20 mouse cellular contexts compared by ENCODE assay signal in genomic region chr2:143709249-143709648, GRCm38 (mm10).
A peak's percentile ranks its signal among the peaks of the same experiment; 100 is the strongest.
DNase-seq lines count a peak whose midpoint lies in the region; ATAC-seq lines count a peak whose summit lies in the region.
"Had no signal": no experiment of that assay in that cellular context is flagged by ENCODE, and none has a peak within 500 bp of the region (broad histone marks: within the 10 kb centered on the region; RNA-seq: fewer than 3 reads in every experiment).

No protein-coding gene starts in this region.

- no peaks in the 10 kb centered on the region for H3K36me3 ChIP-seq in kidney, embryonic 15.5 days
- H3K36me3 ChIP-seq: embryonic facial prominence, embryonic 13.5 days; forebrain, embryonic 12.5 days; limb, embryonic 13.5 days had no signal

- no peaks in the 10 kb centered on the region for H3K9me3 ChIP-seq in kidney, embryonic 15.5 days (replicated peaks)
- H3K9me3 ChIP-seq: embryonic facial prominence, embryonic 13.5 days; forebrain, embryonic 12.5 days; limb, embryonic 13.5 days had no signal

- no peaks in the 10 kb centered on the region for H3K4me1 ChIP-seq in kidney, embryonic 15.5 days
- H3K4me1 ChIP-seq: embryonic facial prominence, embryonic 13.5 days; forebrain, embryonic 12.5 days; limb, embryonic 13.5 days; megakaryocyte, embryonic 14.5 days had no signal

- no peak overlapping the region for H3K27ac ChIP-seq in kidney, embryonic 15.5 days
- H3K27ac ChIP-seq: embryonic facial prominence, embryonic 13.5 days; forebrain, embryonic 12.5 days; limb, embryonic 13.5 days had no signal

- H3K4me3 ChIP-seq in kidney, embryonic 15.5 days (replicated peaks): no peak overlapping the region
- H3K4me3 ChIP-seq: embryonic facial prominence, embryonic 13.5 days; forebrain, embryonic 12.5 days; limb, embryonic 13.5 days; megakaryocyte, embryonic 14.5 days; myocyte had no signal

- ATAC-seq in kidney, embryonic 15.5 days (replicated peaks; ENCODE audit: low FRiP score): no peak
- ATAC-seq: activated CD4-positive, CD25-positive, alpha-beta regulatory T cell, adult 4 months; inflammation-experienced regulatory T-cells, adult 6 months had no signal

- DNase-seq in embryo, embryonic 10.5 days (ENCODE audit: low spot score): peak; percentile 20
- no peak for DNase-seq in embryo, embryonic 9.5 days (ENCODE audit: extremely low spot score)
- peak; percentile 19 for DNase-seq in kidney, adult 9 months
- peak; percentile 4 for DNase-seq in 416B (ENCODE audit: low read depth)
- DNase-seq in brain, adult 2 months (ENCODE audit: low read depth, low spot score): peak; percentile 63
- DNase-seq in frontal cortex, postnatal 14 days (ENCODE audit: low spot score in 2 of 2): no peak
- no peak for DNase-seq in thymus, postnatal 4 days
- DNase-seq: B cell, adult 2 months; gastrocnemius, postnatal 10 days; heart, postnatal 4 days; right cerebral cortex, postnatal 25 days had no signal

- WGBS in kidney, embryonic 15.5 days: 26% methylated on average over 4 of the region's 4 CpGs

- no peak overlapping the region for H3K9ac ChIP-seq in kidney, embryonic 15.5 days
- H3K9ac ChIP-seq: embryonic facial prominence, embryonic 13.5 days; forebrain, embryonic 12.5 days; limb, embryonic 13.5 days had no signal

- H3K27me3 ChIP-seq in kidney, embryonic 15.5 days: no peaks in the 10 kb centered on the region
- H3K27me3 ChIP-seq: embryonic facial prominence, embryonic 13.5 days; forebrain, embryonic 12.5 days; limb, embryonic 13.5 days; megakaryocyte, embryonic 14.5 days had no signal

- no peak overlapping the region for H3K4me2 ChIP-seq in kidney, embryonic 15.5 days
- H3K4me2 ChIP-seq: embryonic facial prominence, embryonic 13.5 days; forebrain, embryonic 12.5 days; heart, embryonic 11.5 days; limb, embryonic 13.5 days had no signal

Comparison
In these comparisons a context has a peak if more than half of its experiments do, and no peak if none do; other contexts are left out.
1. DNase-seq: peak in embryo, embryonic 10.5 days (single experiment), kidney, adult 9 months (single experiment), 416B (single experiment) and brain, adult 2 months (single experiment); none in embryo, embryonic 9.5 days (single experiment), frontal cortex, postnatal 14 days (0 of 2) and thymus, postnatal 4 days (single experiment).